Mouse (Mus musculus) layer of hippocampus, adult 9-11 months (tissue): Measurements from ENCODE around the gene Paip2b.
"Not testable (repeated sequence)": the region's sequence is repeated elsewhere in the genome, so short reads cannot be mapped to it uniquely, and the experiment has no call there.

Source experiments
- DNase-seq: peaks from one replicate; pipeline ENCODE4 v3.0.0; 2022

The Paip2b gene

DNA sequence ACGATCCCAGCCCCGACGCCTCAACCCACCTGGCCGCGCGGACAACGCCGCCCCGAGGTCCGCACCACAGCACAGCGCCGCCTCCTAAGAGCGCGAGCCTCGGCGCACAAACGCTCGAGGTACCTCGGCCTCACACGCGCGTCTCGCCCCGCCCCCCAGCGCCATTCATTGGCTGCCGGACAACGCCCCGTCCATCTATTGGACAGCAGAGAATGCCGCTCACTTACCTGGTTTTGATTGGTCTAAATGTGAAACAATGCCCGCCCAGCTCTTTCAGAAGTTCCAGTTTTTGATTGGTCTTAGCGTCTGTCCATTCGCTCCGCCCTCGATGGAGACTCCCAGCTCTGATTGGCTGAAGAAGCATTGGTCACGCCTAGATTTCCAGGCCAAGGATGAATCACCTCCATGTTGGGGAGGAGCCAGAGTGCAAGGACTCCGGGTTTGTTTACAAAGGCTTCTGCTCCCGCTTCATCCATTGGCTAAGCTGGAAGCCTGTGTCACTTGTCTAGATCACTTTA is at the start of gene Paip2b:
TSS of gene Paip2b (minus strand) at position 136 of the 518 bp plus-strand sequence.
- DNase-seq, result peak; percentile 100

GRCm38 (mm10) chr6:83879815-83880214 is 48.3 kb upstream of the Paip2b start:
- DNase-seq, result no peak

DNA sequence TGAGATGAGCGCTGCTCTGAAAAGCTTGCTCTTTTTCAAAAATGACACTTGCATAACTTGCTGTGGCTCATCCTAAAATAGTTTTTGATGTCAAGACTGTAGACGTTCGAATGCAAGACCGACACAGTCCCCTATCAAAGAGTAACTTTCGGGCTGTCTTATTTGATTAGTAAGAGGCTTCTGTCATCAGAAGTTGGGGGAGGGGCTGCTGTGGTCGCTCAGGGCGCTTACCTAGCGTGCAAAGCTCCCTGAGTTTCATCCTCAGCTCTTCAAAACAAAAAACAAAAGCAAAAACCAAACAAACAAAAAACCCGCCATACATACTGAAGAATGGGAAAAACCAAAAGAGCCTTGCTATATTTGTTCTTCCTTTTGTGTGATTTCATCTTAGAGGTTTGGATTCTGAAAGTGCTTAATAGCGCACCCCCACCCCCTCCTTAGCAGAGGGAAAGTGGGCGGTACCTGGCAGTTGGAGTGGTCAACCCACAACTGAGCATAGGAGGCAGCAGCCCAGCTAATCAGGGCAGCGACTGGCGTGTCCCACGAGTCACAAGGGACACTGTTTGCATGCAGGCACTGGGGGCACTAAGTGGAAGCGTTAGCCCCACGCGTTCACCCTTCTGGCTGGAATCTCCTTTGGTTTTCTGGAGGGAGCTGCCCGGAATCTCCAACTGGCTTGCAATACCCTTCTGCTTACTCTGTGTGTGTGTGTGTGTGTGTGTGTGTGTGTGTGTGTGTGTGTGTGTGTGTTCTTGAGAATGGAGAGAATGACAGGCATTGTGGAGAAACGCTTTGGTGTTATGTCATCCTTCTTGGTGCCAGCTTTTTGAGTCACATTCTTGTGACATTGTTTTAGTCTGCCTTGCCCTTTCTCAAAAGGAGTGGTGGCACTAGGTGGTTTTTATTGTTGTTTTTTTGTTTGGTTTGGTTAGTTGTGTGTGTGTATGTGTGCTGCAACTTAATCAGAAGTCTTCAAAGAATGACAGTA is 36.4 kb upstream of the Paip2b start:
- peak; percentile 78 for DNase-seq

- peak; percentile 91 for DNase-seq
Observed at GRCm38 (mm10) chr6:83866954-83867597, 35.5 kb upstream of the Paip2b start, which contains the start of gene Zfp638. Gene Zfp638, plus strand, starts transcription at chr6:83867109.

DNA sequence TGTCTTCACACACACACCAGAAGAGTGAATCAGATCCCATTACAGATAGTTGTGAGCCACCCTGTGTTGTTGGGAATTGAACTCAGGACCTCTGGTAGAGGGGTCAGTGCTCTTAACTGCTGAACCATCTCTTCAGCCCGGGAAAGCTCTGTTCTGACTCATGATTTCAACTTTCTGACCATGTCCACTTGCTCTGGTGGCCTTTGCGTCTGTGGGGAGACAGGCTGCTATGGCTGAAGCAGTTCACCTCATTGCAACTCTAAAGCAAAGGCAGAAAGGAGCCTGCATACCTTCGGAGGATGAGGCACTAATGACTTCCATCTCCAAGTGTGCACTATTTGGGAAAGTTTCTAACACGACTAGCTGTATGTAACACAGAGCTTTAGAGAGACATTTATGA is 34.9 kb upstream of the Paip2b start:
- no peak for DNase-seq

DNA sequence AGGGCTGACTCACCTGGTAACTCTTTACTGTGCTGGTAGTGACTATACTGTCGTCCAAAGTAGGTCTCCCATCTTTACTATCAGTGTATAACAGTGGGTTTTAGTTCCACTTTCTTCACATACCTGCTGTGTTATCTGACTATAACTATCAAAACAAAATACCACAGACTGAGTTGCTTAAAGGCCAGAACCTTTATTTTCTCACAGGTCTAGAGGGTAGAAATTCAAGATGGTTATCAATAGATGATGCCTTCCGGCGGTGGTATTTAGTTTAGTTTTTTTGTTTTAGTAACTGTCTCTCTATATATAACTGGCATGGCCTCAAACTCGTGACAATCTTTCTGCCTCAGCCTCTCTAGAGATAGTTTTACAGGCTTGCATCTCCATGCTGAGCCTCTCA is 32.0 kb upstream of the Paip2b start:
- no peak for DNase-seq

- no peak for DNase-seq
Observed at GRCm38 (mm10) chr6:83860033-83860432, 28.5 kb upstream of the Paip2b start.

DNA sequence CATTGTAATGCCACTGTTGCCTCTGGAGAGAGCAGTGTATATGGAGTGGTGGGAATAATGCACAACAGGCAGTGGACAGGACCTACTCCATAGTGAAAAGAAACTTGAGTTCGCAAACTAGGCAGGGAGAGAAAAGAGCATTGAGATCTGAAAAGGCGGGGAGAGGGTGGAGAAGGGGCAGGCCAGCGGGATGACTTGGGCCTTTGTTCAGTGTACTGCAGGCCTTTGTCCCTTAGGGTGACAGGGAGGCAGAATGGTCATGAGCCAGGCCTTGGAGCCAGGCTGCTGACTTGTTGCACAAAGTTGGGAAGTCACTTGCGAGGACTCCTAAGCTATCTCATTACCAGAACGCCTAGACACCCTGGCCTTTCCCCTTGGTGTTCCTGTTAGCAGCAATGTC is 25.9 kb upstream of the Paip2b start:
- DNase-seq, result peak; percentile 70

- DNase-seq, result no peak
Observed at GRCm38 (mm10) chr6:83849446-83849845, 17.9 kb upstream of the Paip2b start.

- DNase-seq, result no peak
Observed at GRCm38 (mm10) chr6:83846141-83846540, 14.6 kb upstream of the Paip2b start.

DNA sequence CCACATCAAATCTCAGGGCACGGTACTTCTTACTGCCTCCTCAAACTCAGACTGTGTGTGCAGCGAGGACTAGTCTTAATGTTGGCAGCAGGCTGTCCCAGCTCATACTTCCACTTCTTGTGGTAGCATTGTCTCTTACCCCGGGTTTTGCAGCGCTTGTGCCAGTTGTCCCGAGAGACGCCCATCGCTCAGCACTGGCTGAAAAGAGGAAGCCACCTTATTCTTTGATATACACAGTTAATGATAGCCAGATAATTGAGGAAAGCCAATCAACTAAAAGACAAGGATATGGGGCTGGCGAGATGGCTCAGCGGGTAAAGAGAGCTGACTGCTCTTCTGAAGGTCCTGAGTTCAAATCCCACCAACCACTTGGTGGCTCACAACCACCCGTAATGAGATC is 13.4 kb upstream of the Paip2b start:
- no peak for DNase-seq

GRCm38 (mm10) chr6:83840086-83840485 is 8.5 kb upstream of the Paip2b start:
- DNase-seq, result no peak

DNA sequence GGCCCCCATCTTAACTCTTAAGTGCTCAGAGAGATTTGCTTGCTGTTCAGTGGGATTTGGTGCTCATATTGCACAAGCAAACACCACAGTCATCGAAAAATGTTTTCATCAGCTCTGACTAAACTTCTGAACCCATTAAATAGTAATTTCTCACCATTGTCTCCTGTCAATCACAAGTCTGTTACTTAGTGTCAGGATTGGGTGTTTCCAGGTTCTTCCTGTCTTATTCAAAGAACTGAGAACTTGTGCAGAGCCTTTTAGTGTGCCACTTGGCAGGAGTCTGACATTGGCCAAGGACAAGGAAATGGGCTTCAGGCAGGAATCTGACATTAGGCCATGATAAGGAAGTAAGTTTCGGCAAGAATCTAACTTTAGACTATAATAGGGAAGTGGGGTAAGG is 6.5 kb upstream of the Paip2b start:
- DNase-seq, result no peak

- DNase-seq, result no peak
Observed at GRCm38 (mm10) chr6:83836826-83837225, 5.3 kb upstream of the Paip2b start.

DNA sequence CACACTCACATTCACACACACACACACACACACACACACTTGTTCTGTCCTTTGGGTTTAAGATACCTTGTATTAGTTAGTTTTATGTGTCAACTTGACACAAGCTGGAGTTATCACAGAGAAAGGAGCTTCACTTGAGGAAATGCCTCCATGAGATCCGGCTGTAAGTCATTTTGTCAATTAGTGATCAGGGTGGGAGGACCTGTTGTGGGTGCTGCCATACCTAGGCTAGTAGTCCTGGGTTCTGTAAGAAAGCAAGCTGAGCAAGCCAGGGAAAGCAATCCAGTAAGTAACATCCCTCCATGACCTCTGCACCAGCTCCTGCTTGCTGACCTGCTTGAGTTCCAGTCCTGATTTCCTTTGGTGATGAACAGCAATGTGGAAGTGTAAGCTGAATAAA is 852 bp upstream of the Paip2b start:
- DNase-seq, result not testable (repeated sequence)

- DNase-seq, result no peak
Observed at GRCm38 (mm10) chr6:83830941-83831605, 468 bp downstream of the Paip2b start.

DNA sequence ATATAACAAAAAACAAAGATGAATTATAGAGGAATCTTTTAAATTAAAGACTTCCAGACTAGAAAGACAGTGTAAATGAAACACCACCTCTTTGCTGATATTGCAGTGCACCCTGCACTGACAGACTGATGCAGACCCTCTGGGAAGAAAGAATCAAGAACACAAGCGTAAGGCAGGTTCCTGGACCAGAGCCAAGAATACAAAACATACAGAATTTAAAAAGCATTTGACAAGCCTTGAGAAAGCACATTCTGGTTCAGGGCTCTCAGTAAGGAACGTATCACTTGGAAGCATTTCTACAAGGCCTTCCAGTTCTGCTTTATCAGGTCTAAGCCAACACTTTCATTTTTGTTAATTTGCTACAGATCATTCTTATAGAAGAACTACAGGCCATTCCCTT is 9.7 kb downstream of the Paip2b start:
- DNase-seq, result no peak

DNA sequence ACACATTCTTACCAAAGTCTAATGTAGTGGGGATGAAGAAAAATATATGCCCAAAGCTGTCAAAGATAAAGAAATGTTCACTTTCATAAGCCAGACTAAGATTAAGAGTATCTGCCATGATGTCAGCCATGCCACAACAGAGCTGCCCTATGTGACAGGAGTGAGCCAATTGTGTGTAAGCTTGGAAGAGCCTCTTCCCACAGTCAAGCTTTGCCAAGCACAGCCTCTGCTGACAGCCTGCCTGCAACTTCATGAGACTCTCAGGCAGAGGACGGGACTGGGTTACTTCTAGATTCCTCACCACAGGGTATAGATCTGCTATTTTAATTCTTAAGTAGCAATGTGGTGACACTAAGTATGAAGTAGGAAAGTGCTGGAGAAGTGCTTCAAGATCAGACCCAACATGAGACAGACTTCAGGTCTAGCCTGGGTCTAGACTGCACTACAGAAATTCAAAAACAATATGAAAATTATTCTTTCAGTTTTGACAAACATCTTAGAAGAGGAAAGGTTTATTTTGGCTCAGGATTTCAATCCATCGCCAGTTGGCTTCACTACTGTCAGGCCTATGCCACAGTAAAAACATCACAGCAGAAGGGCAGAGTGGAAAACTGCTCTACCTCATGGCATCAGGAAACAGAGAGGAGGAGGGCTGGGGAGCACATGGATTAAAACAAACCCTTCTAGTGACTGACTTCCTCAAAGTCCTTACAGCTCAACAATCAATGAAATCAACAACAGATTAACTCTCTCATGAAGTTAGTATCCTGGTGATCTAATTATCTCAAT is 10.6 kb downstream of the Paip2b start:
- DNase-seq, result no peak

- DNase-seq, result no peak
Observed at GRCm38 (mm10) chr6:83818996-83819395, 12.5 kb downstream of the Paip2b start.

DNA sequence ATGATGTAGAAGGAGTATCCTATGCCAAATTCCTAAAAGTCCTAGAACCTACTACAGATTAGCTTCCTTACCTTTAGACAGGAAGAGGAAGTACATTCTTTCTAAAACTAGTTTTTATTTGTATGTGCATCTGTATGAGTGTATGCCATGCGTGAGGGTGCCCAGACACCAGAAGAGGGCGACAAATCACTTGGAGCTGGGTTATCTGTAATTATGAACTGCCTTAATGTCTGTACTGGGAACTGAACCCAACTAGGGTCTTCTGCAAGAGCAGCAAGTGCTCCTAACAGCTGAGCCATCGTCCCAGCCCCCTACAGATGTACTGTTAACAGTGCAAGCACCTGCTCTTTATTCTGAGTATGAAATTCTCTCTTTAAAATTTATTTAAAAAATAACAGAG is 15.7 kb downstream of the Paip2b start:
- DNase-seq, result no peak

DNA sequence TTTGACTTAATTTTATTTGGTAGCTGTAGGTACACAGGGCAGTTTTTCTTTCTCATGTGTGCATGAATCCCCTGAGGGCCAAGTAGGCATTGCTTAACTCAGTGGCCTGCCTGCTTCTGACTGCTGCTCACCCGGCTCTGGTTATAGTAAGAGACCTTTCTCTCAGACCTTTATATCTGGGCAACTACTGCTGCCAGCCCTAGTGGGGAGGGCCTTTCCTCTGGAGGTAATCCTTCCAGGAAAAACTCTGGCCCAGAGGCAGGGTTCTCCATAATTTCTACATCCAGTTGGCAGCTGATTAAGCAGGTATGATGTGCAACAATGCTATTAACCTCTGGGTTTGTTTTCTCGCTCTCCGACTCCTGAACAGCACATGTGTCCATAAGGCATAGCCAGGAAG is 28.7 kb downstream of the Paip2b start:
- no peak for DNase-seq

DNA sequence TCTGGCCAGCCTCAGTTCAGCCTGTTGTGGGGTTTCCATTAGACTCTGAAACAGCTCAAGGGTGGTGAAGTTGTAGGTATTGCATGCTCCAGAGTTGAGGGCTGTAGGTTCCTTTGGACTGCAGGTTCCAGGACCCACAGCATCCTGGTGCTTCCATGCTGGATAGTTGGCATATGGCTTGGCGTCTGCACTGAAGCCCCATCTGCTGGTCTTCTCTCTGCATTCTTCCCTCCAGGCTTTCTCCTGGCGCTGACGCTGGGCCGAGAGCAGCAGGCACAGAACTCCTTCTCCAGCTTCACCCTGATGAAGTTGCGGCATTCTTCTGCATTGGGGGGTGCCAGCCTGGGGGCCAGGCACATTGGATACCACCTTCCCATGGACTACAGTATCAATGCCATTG is 29.5 kb downstream of the Paip2b start:
- peak; percentile 36 for DNase-seq
